13 mouse cellular contexts compared by ENCODE assay signal in genomic region chr8:103536856-103537255, GRCm38 (mm10).
DNase-seq lines count a peak whose midpoint lies in the region; TF ChIP-seq lines count a peak whose summit lies in the region.
"Had no signal": no experiment of that assay in that cellular context is flagged by ENCODE, and none has a peak within 500 bp of the region (broad histone marks: within the 10 kb centered on the region; RNA-seq: fewer than 3 reads in every experiment).

No protein-coding gene starts in this region.

- H3K4me1 ChIP-seq in kidney, adult 2 months (ENCODE audit: control insufficient read depth, insufficient read depth, low read length): no peaks in the 10 kb centered on the region
- H3K4me1 ChIP-seq: liver, embryonic 13.5 days; neural tube, embryonic 15.5 days had no signal

- H3K4me3 ChIP-seq in kidney, adult 2 months (ENCODE audit: insufficient read depth, low read depth, low read length): no peak overlapping the region
- H3K4me3 ChIP-seq: liver, embryonic 13.5 days; neural tube, embryonic 15.5 days had no signal

- H3K27me3 ChIP-seq in kidney, adult 2 months (replicated peaks; ENCODE audit: control insufficient read depth, insufficient read depth, low read length): no peaks in the 10 kb centered on the region
- H3K27me3 ChIP-seq: liver, embryonic 13.5 days; neural tube, embryonic 15.5 days had no signal

- no peaks in the 10 kb centered on the region for H3K36me3 ChIP-seq in kidney, adult 2 months (ENCODE audit: control insufficient read depth, insufficient read depth, low read length)
- H3K36me3 ChIP-seq: liver, embryonic 13.5 days; neural tube, embryonic 15.5 days had no signal

- WGBS in kidney, adult 2 months: 78% methylated on average over 2 of the region's 2 CpGs

- peak; percentile 8 for DNase-seq in gastrocnemius, adult 18-20 months (ENCODE audit: low spot score)
- DNase-seq in gastrocnemius, adult 8-10 months (ENCODE audit: low spot score in 2 of 2): no peak
- peak; percentile 27 for DNase-seq in 3T3-L1 (ENCODE audit: low read depth, low spot score)
- DNase-seq in cerebellum, adult 18-20 months: peak; percentile 63
- peak; percentile 9 for DNase-seq in fibroblast of lung, adult 2 months (ENCODE audit: low read depth)
- DNase-seq in embryo, embryonic 10.5 days (ENCODE audit: low spot score): no peak
- no peak for DNase-seq in kidney, adult 2 months
- no peak for DNase-seq in lung, postnatal 14 days
- DNase-seq: embryo, embryonic 11 days; kidney, postnatal 10 days; liver, embryonic 13.5 days; thymus, adult 2 months had no signal

- TF ChIP-seq CTCF in kidney, adult 2 months (conservative IDR thresholded peaks at IDR 0.05; ENCODE audit: insufficient read depth, insufficient read length, low read depth, low read length): no peak

- no peak for TF ChIP-seq POLR2A in kidney, adult 2 months (IDR thresholded peaks at IDR 0.05; ENCODE audit: low read depth, low read length)

- no peak overlapping the region for H3K27ac ChIP-seq in kidney, adult 2 months (ENCODE audit: insufficient read depth, low read depth, low read length)
- H3K27ac ChIP-seq: liver, embryonic 13.5 days; neural tube, embryonic 15.5 days had no signal

Comparison
In these comparisons a context has a peak if more than half of its experiments do, and no peak if none do; other contexts are left out.
1. DNase-seq: peak in gastrocnemius, adult 18-20 months (single experiment), 3T3-L1 (single experiment), cerebellum, adult 18-20 months (2 of 2) and fibroblast of lung, adult 2 months (single experiment); none in gastrocnemius, adult 8-10 months (0 of 2), embryo, embryonic 10.5 days (single experiment), kidney, adult 2 months (single experiment) and lung, postnatal 14 days (single experiment).